Mouse (Mus musculus): ENCODE measurements around the gene Gpn3.

DNA sequence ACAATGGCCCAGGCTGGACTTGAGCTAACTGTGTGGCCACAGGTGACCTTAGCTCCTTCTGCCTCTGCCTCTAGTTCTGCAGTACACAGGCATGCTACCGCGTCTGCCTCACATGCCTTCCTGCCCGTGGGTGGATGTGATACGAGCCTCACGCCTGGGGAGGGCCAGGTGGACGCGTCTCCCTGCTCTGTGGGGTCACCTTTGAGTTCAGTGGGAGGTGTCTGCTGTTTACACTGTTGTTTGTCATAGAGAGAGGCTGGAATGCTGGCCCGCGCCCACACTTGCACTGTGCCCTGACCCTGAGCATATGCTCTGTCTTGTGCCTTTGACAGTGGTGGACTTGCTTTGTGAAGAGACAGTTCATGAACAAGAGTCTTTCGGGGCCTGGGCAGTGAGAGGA lies 33.9 kb downstream of the Gpn3 start:
- TF ChIP-seq ZMIZ1 (IDR thresholded peaks at IDR 0.05; ENCODE audit: low read depth, low read length) (no peak), POLR2A (IDR thresholded peaks at IDR 0.05; ENCODE audit: low read depth, low read length) (no peak), USF1 (IDR thresholded peaks at IDR 0.05; ENCODE audit: low read depth, low read length) (no peak), CHD1 (IDR thresholded peaks at IDR 0.05; ENCODE audit: low read depth, low read length) (no peak), ZKSCAN1 (IDR thresholded peaks at IDR 0.05; ENCODE audit: borderline replicate concordance, low read depth, low read length) (no peak), BHLHE40 (IDR thresholded peaks at IDR 0.05; ENCODE audit: low read depth, low read length) (no peak)
